Mouse (Mus musculus) heart, postnatal 0 days (tissue): ENCODE data around the gene Slc35b2.

Experiments used
- CTCF ChIP-seq: IDR thresholded peaks from 2 replicates; pipeline ENCODE4 v1.5.1; 2016; ENCODE audit warnings: antibody characterized with exemption, control low read depth, low read depth
- EP300 ChIP-seq: IDR thresholded peaks from 2 replicates; pipeline ENCODE4 v1.6.1; 2016; ENCODE audit warnings: antibody characterized with exemption, low read depth

DNA sequence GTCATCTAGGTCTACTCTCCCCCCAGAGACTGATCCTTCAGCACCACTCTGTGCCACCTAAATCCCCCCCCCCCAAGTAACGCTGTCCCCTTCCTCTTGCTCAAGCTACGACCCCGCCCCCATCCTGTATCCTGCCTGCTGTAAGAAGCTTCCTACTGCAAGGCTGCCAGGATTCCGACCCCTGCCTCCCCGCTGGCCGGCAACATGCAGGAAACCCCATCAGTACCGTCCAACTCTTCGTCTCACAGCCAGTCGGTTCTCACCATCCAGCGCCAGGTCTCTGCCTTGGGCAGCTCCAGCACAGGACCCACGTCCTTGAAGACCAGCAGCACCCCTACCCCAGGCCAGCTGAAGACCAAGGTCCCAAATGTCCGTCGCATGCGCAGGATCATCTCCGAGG, 30.8 kb upstream of the Slc35b2 start:
- TF ChIP-seq EP300, result no peak
- no peak for TF ChIP-seq CTCF
